Mouse (Mus musculus) embryo, embryonic 11.5 days (tissue): ENCODE data around the gene Ccnj.

ENCODE experiments used
- DNase-seq: peaks from one replicate; pipeline ENCODE4 v3.0.0-alpha.2; 2012; ENCODE audit warnings: low read depth, low spot score

Gene Ccnj

DNA sequence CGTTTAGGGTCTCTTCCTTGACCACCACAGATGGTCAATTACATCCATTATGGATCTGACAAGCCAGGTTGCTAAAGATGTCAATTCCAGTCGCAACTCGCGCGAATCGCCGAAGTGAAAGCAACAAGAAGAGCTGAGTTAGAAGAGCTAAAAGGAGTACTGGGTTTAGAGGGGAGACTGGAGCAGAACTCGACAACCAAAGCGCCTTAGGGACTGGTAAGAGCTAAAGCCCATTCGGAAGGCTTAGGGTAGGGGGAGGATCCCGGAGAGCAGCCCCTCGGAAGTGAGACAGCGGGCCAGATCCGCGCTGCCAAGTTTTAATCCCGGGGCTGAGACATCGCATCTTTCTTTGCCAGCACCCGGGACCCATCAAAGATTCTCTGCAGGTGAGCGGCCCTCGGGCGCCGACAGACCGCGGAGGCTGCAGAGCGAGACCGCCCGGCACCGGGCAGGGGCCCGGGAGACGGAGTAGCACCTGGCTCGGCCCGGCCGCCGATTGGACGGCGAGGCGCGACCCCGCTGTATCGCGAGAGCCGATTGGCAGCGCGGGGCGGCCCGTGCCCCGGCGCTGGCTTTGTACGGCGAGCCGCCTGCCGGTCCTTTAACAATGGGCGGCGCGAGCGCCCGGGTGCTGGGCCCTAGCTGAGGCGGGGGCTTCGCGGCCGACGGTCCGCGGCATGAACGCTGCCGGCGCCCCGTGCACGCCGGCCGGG, at the start of gene Ccnj:
Gene Ccnj, plus strand, starts transcription at position 577 of the 713 bp plus-strand sequence.
- DNase-seq: peak; percentile 82

DNA sequence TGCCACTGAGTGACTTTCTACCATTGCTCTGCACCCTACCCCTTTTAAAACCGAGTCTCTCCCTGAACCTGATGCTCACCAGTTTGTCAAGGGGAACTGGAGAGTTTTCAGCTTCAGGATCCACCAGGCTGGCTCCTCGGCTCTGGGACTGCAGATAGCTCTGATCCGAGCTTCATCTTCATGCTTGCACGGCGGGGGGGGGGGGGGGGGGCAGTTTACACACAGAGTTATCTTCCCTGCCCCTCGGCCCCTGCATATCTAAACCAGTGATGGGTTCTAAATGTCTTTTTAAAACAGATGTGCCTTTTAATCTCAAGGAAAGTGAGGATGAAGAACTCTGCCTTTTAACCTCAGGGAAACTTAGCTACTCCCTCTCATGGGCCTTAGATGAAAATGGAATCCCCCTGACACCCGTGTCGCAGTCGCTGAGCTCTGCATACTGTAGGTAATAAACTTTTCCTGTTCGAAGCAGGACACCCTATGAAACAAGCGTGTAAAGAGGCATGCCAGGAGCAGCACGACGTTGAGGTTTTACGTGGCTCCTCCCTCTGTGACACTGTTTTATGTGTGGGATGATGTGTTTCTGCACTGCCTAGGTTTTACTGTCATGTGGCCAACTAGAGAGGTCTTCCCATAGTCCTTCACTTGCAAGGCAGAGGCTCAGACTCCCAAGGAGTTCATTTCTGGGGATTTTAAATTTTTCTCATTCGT, 42.9 kb upstream of the Ccnj start:
- no peak for DNase-seq

DNA sequence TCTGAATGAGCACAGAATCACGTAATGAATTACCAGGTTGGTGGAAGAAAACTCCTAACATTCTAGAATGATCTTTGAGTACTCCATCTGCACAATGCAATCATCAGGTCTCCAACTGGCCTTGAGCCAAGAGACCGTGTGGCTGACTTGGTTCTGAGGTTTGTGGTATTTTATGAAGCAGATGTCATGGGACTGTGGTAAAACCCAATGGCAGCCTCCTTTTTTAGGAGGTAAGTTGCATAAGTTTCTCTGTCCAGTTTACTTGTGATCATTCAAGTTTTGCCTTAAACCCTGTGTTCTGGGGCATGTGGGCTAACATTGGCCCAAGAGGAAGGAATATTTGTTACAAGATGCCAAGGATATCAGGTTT, 42.4 kb upstream of the Ccnj start:
- DNase-seq: no peak

DNA sequence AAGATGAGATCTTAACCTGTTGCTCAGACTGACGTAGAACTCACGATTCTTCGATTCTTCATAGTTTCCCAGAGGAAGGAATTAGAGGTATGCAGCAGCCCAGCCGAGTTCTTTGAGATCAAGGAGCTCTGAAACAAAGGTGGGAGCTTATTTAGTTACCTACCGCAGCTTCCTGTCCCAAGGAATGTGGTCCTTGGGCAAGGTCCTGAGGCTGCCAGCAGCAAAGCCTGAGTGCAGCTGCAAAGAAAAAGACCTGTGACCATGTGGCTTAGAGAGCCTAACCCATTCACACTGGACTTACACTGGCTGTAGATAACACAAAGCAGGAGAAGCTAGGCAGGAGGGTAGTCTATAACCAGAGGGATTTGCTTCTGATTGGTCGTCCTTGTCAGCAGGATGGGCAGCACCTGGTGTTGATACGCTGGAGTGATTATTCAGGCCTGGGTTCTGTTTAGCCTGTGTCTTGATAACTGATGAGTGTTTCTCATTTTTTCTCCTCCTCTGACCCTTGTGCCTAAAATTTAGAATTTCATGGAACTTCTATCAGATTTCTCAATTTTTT, 25.8 kb upstream of the Ccnj start:
- DNase-seq: no peak

DNA sequence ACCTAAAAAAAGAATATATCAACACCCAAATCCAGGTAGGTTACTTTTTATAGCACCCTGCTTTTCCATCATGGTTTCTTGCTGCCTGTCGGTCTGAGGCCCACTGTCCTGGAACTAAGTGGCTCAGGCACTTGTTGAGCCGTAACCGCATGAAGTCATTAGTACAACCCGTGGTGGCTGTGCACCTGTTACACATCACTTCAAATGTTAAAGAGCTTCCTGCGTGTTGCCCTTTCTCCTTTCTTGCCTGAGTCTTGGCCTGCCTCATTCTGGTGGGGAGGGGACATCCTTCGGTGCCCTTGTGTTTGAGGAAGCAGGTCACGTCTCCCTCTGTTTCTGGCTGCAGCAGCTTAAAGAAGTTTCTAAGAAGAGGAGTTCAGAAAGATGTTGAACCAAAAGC, 21.2 kb upstream of the Ccnj start:
- no peak for DNase-seq

DNA sequence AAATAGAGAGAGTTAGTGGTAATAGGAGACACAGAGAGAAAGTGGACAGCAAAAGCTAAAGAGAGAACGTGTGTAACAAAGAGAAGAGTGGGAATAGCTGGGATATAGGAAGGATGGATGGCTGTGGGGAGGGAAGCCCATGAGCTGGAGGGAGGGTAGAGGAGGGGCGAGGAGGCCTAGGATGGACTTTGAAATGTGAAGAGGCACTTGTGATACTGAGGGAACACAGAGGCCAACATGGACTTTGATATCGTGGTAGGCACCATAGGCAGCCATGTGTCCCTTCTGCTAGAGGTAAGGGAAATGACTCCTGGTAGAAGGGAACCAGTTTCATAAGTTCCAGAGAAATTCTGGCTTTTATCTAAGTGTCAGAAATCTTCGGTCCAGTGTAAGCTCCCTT, 19.2 kb upstream of the Ccnj start:
- DNase-seq: no peak

DNA sequence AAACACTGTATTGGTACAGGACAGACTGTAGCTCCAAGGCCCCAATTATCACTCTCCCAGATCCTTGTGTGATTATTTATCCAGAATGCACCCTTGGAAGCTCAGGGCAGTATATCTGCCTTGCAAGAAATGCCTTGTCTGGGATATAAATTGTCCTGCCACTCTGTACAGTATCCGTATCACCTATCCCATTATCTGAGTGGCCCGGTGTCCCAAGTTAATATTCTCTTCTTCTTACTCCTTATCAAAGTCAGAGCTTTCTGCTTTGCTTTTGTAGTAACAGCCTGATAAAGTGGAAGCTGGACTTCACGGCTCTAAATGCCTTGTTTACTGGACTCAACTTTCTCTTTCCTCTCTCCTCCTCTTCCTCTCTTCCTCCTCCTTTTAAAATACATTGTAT, 18.3 kb upstream of the Ccnj start:
- DNase-seq: no peak

DNA sequence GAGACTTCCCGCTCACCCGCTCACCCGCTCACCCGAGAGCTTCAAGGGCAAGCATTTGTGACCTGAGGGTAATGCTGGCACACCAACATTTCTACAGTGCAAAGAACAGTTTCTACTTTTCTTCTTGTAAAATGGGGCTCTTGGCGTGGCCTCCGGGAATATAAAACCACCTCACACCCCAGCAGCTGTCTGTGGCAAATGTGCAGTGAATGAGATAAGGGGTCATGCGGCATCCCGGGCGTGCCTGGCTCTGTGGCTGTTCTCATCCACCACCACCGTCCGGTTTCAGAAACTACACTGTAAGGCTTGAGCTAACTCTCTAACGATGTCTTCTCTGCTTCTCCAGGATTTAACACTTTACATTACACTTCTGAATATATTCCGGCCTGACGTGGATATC, 17.7 kb upstream of the Ccnj start:
- DNase-seq: no peak

DNA sequence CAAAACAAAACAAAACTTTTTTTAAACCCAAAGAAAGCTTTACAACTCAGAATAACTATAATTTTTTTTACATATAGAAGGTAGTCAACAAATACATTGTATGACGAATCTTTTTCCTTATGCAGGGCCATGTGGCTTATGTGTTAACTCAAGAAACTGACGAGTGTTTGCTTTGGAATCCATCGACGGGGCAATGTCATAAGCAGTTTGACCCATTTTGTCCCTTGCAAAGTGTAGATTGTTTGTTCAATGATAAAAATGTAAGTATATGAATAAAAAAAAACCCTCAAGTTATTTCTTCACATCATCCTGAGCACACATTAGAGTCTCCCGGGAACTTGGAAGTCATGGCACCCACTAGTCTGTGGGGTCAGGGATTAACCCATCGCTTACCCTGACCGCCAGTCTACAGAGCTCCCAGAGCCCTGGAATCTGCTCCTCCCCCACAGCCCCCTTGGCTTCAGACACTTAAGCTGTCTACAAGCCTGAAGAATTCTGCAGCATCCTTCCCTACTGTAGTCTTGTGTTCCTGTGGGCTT, 15.4 kb upstream of the Ccnj start:
- DNase-seq: no peak

DNA sequence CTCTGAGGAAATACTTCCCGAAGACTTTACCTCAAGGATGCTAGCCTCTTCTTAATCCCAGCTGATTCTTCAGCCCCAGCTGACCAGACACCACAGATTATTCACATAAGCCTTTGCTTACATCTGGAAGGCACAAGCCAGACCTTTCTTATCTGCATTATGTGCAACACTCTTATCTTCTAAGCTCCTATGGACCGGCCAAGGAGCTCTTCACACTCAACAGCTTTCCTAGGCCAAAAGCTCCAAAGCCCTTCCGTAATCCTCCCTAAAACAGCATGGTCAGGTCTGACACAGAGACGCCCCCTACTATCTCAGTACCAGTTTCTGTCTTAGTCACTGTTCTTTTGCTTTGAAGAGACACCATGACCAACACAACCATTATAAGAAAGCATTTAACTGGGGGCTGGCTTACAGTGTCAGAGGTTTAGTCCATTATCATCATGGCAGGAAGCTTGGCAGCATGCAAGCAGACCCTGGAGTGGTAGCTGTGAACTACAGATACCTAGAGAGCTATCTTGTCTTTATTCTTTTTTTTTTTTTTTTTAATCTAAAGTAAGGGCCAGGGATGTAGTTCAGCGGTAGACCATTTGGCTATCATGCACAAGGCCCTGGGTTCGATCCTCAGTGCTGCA, 13.1 kb upstream of the Ccnj start:
- DNase-seq: no peak

DNA sequence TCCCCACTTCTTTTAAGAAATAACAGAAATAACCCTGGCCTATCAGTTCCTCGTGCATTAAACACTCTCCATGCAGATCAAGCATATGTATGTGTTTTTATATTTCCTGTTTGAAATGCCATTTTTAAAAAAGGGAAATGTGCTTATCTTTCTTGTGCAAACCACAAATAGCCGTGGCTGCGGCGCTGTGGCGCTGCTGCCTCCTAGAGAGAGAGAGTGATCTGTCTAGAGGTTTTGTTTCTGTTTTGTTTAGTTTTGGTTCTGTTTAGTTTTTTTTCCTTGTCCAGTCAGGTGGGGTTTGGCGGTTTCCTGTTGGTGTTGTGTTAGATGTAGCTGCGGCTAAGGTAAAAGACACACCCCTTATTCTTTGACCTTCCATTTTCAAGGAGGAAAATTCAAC, 12.3 kb upstream of the Ccnj start:
- no peak for DNase-seq

DNA sequence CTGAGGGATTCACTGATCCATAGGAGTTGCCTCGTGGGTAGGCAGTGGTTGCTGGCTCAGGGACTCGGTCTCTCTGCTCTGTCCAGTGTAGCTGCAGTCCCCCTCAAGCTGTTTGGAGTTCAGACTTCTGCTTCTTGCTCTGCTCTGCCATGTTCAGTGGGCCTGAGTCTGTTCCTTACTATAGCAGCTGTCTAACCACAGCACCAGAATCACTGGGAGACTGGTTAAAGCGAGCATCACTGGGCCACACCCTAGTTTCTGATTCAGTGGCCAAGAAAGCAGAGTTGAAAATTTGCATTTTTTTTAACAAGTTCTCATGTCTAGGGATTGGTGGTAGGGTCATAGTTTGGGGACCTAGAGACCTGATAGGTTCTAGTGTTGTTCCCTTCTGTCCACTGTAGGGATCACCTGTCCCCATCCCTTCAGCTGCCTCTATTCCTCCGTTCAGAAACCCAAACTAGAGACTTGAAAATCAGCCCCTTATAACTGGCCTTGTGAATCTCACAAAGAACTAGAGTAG, 9.7 kb upstream of the Ccnj start:
- no peak for DNase-seq

DNA sequence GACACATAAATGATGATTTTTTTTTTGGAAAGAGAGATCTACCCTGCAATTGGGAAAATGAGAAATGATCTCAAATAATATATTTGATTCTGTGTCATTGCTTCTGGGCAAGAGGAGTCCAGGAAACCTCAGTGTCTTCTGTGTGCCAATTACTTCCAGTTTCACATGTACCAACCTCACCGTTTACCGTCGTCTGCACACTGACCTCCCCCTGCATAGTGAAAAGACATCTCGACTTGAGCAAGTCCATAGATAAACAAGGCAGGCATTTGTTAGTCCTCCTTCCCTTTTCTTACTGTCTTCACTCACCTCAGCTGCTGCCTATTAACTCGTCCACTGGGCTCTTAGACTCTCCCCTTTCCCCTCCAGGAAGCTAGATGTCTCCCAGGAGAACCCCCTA, 5.4 kb upstream of the Ccnj start:
- DNase-seq: no peak

DNA sequence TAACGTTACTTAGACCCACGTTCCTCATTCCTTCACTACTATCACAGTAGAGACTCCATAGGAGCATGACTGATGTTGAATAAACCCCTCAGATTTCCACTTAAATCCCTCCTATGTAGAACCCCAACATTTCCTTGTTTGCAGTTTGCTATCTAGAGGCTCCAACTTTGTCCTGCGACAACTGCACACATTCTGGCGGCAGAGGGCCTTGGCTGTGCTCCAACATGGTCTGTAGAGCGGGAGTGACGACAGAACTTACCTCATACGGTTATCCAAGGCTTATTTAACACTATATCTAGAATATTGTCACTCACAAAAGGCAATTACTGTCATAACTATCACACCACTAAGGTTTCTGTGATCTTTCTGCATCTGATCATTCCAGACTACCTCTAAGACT, 4.3 kb upstream of the Ccnj start:
- DNase-seq: no peak

DNA sequence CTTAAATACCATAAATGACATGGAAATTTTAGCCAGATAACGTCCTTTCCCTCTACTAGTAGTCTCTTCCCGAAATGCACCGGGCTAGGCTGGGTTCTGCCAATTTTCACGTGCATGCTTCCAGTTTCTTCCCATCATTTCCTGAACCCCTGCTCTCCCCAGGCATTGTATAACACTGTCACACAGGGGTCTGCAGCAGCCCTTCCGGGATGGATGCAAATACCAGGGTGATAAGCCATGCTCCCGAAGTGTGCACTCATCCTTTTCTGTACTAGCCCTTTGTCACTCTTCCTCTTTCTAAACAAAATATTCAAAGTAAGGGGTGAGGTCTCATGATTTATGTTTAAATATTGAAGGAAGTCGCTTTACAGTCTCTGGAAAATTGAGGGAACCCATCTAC, 881 bp upstream of the Ccnj start:
- DNase-seq: no peak

DNA sequence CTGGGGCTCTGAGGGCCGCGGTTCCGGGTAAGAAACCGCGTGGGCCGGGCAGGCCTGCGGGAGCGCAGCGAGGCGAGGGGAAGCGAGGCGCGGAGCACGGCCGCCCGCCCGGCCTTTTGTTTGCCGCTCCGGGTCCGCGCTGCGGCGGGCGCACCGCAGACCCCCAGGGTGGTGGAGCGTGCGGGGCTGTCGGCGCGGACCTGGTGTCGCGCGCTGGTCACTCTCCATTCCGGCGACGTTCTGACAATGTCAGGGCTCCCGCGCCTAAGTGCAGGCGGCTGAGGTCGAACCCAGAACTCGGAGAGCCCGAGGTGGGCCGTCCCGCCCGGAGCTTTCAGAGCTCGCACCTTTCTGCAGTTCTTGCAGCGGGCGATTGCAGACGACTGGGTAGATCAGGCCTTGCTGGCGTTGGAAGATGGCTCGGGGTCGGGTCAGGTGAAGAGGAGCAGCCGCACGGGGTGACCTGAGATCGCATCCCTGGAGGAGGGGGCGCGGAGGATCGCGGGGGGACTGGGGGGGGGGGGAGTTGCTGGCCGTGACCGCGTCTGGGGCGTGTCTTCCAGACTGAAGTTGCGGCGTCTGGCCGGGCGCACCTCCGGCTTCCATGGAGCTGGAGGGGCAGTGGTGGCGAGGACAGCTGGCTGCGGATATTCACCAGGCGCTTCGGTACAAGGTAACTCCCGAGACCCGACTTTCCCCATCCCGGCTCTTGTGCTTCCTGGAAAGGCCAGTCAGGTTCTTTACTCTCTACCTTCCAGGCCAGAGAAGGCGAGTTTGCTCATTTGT, 530 bp downstream of the Ccnj start:
- peak; percentile 49 for DNase-seq

DNA sequence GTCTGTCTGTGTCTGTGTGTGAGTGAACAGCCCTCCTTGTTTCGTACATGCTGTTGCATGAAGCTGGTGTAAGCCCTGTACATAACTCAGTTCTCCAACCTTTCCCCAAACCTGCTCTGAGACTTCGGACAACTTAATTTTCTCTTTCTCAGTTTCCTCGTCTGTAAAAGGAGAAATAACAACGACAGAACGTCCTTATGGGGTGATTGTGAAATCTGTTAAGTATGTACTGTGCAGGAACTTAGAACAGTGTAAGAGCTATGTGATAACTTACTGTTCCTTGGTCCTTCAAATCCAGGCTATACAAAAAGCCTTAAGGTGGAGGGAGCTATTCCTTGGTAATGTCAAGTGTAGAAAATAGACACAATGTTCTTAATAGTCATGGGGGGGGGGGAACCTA, 1.3 kb downstream of the Ccnj start:
- no peak for DNase-seq

DNA sequence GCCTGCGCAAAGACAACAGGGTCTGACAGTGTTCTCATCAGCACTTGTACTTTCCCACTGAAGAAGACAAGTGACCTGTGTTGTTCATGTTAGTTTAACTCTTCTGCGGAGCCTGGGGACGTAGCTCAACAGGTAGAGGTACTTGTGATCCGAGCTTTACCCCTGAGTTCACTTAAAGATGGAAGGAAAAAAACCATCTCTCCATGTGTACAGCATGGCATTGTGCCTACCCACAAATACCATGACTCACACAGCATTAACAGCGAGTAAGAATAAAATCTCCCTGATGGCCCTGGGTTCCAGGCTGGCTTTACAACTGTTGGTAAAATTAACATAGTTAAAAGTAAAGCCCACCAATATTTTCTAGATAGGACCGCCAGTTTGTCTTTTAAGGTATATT, 3.4 kb downstream of the Ccnj start:
- no peak for DNase-seq

DNA sequence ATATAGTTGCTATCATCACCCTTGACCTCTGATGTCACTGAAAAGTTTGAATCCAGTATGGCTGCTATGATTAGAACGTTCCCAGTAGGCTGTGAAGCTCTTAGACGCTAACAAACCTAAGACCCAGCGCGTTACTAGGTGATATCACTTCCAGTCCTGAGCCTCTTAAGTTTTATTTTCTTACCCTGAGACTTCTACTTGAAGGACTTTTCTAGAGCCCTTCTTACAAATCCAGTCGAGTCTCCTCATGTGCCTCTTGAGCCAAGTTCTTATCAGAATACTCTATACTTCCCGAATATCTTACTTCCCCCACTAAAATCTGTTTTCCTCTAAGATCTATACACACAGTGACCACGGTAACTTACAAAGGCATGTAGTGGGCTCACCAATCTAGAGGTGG, 7.1 kb downstream of the Ccnj start:
- no peak for DNase-seq

DNA sequence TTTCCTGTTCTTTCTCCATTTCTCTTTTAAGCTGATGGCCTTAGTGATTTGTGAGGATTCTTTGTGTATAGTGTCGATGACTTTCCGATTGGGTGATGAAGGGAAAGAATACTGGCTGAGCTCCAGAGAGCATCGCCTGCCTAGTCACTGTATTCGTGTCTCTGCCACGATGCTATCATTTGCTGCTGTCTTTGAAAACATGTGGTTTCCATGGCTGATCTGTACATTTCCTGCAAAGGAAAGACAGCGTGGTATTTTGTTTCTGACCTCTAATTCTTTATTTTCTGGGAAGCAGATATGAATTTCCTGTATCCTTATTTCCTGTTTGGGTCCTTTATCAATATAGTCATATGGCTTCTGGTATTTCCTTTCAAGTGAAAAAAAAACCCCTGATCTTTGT, 9.2 kb downstream of the Ccnj start:
- DNase-seq: no peak

DNA sequence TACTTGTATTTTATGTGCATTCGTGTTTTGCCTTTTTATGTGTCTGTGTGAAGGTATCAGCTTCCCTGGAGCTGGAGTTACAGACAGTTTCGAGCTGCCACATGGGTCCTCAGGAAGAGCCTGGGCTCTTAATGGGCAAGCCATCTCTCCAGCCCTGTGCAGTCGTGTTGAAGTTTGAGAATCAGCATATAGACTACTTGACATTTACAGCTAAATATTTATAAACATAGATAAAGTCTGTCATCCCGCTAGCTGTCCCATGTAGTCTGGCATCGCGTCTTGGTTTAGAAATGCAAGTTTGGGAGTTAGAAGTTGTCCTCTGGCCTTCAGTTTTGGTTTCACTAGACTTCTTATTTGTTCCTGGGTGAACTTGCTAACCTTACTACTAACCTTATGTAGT, 10.0 kb downstream of the Ccnj start:
- DNase-seq: no peak

DNA sequence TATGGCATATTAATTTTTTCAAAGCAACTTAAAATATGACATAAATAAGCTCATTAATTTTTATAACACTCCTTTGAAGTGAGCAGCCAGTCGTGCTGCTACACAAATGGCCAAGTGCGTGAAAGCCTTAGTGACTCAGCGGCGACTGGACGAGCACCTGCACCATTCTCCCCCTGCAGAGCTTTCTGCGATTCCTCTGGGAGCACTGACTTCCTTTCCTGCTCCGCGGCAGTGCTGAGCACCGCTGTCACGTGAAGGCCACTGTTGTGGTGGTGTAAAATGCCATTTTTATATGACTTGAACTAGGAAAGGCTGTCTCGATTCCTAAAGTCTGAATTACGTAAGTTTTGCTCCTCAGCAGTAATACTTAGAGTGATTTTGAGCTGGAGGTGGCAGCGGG, 10.5 kb downstream of the Ccnj start:
- no peak for DNase-seq
